Mouse (Mus musculus) right cerebral cortex, postnatal 36 days (tissue): Measurements from ENCODE around the gene Zfp593.
"Not testable (repeated sequence)": the region's sequence is repeated elsewhere in the genome, so short reads cannot be mapped to it uniquely, and the experiment has no call there.

ENCODE experiments used
- DNase-seq, 2 experiments: peaks; one replicate each; pipeline ENCODE4 v3.0.0; 2022; ENCODE audit warnings: low spot score in 2 of 2, mixed read lengths in 1 of 2

The Zfp593 gene

DNA sequence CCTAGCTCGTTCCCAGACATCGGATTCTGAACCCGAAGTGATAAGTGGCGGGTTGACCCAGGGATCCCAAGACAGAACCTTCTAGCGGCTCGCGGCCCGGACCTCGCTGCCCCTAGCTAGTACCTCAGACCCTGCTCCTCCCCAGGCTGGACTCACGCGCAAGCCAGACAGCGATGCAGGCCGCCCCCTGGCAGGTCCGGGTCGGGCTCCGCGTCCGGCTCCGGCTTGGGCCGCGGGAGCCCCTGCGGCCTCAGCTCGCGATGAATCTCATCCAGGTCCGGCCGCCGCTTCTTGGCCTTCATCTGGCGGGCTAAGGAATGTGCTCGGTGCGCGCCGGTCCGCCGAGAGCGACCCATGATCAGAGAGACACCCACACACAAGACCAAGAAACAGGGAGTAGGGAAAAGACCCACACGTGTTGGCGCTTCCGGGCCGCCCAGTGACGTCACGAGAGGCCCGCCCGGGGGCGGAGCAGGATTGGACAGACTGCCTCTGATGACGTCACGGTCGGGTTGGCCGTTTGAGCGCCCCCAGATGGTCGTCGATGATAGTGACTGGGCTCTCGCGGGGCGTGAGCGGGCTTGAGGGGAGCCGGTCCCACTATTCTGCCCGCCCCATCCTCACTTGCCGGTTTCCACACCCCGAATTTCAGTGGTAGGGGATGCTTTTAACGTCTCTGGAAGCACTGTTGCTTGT is at the start of gene Zfp593:
Zfp593 (minus strand) TSS at position 445 of the 696 bp plus-strand sequence.
- peak; percentile 94 for DNase-seq

- DNase-seq = no peak
These were observed 48.3 kb upstream of the Zfp593 start for GRCm38 (mm10) chr4:134293692-134294163.

GRCm38 (mm10) chr4:134293061-134293691 is 47.8 kb upstream of the Zfp593 start:
- DNase-seq = no peak

DNA sequence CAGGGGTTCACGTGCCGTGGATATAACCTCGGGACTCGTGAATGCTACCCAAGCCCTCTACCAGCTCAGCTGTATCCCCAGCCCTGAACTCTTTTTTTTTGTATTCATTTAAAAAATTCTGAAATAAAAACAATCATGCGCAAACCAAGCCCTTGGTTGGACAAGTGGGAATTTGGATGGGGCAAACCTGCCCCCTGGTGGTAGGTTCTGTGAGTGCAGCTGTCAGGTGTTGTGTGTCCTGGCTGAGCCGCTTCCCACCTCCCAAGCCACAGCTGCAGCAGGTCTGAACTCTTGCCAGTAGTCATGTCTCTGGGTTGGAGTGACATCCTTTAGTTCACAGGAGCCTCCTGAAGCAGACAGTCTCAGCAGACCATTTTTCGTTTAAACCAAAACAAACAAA is 46.7 kb upstream of the Zfp593 start:
- DNase-seq = peak in 1 of 2 experiments; percentile 39

GRCm38 (mm10) chr4:134288397-134289256 is 43.2 kb upstream of the Zfp593 start:
- no peak for DNase-seq

DNA sequence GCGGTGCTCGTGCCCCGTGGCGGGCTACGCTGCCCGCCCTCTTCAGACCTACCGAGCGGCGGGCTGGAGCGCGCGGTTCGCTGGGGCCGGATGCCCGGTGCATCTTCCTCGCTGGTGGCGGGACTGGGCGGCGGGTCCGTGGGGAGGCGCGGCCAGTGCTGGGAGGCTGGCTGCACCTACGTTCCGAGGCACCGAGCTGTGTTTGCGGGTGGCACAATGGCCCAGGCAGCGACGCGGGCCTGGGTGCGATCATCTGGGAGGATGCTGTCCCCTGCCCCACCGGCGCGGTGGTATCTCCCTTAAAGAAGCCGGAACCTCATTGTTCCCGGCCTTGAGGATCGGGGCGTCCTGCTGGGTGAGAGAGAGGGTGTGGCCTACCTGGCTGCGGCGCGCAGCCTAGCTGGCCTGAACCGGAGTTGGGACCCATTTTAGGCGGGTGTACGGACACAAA is 42.2 kb upstream of the Zfp593 start, which contains the start of gene Pdik1l:
Pdik1l (minus strand) TSS at position 321 of the 451 bp plus-strand sequence.
- peak; percentile 64 to 65 for DNase-seq

- peak; percentile 90 for DNase-seq
These were observed 41.8 kb upstream of the Zfp593 start for GRCm38 (mm10) chr4:134287168-134287564.

GRCm38 (mm10) chr4:134286226-134287167 is 41.1 kb upstream of the Zfp593 start:
- no peak for DNase-seq

GRCm38 (mm10) chr4:134284942-134285341 is 39.5 kb upstream of the Zfp593 start:
- no peak for DNase-seq

DNA sequence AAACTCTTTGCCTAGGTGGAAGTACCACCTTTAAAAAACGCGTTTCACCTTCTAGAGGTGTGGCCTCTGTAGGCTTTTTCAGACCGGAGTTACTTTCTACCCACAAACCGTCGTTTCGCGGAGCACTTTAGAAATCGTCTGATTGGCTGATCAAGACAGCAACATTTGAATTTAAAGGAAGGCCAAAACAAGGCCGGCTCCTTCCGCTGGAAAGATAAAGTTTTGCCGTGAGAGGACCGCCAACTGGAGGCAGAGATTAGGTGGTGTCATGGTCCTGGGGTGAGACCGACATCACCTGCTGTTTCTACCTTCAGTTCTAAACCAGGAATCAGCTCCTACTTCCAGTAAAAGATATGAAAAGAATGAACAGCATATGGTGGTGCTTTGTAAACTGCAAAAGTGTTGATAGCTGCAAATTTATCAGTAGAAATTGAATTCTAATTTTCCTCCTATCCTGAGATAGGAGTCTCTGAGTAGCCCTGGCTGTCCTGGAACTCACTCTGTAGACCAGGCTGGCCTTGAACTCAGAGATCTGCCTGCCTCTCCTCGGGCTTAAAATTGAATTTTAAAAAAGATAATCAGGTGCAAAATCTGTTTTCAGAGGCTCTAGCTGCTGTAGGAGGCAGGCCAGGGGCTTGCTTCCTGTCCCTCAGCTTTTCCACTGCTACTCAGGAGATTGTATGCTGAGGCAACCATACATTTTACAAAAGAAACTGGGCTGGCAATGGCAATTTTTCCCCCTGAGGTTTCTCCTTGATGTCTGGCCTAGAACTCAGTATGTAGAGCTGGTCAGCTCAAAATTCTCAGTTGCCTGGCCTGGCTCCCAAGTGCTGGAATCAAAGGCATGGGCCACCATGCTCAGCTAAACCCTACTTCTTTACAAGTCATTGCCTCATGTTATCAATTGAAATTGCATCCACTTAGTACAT is 28.3 kb upstream of the Zfp593 start:
- no peak for DNase-seq

DNA sequence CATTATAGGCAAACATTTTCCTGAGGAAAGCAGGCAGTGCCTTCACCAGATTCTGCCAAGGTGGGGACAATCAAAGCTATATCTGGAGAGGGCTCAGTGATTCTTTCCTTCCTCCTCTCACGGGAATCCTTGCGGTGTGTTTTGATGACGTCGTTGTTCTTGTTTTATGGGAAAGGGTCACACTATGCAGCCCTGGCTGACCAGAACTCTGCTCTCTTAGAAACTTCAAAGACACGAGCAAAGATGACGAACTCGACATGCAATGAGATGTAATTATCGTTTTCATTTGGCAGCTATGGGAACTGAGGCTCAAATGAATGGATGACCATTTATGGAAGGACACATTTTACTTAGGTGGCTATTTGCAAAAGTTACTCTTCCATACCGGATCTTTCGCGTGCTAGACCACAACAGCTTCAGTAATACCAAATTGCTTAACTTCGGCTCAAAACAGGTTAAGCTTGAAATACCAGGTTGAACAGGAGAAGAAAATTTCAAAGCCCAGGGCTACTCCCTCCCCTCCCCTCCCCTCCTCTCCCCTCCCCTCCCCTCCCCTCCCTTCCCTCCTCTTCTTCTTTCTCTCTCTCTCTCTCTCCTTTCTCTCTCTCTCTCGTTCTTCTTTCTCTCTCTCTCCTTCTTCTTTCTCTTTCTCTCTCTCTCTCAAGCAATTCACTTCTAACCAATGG is 27.5 kb upstream of the Zfp593 start:
- no peak for DNase-seq

DNA sequence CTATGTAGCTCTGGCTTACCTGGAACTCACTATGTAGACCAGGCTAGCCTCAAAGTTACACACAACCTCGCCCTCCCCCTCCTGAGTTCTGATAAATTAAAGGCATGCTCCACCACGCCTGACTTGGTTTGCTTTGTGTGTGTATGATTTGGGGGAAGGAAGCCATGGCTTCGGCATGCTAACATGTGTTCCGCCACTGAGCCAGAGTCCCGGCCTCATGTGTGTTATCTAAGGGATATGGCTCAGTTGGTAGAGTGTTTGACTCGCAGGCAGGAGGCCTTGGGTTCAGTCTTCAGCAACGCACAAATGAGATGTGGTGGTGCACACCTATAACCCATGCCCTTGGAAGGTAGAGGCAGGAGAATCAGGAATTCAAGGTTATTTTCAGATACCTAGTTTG is 26.6 kb upstream of the Zfp593 start:
- no peak for DNase-seq

- not testable (repeated sequence) for DNase-seq
These were observed 24.2 kb upstream of the Zfp593 start for GRCm38 (mm10) chr4:134269622-134270021.

DNA sequence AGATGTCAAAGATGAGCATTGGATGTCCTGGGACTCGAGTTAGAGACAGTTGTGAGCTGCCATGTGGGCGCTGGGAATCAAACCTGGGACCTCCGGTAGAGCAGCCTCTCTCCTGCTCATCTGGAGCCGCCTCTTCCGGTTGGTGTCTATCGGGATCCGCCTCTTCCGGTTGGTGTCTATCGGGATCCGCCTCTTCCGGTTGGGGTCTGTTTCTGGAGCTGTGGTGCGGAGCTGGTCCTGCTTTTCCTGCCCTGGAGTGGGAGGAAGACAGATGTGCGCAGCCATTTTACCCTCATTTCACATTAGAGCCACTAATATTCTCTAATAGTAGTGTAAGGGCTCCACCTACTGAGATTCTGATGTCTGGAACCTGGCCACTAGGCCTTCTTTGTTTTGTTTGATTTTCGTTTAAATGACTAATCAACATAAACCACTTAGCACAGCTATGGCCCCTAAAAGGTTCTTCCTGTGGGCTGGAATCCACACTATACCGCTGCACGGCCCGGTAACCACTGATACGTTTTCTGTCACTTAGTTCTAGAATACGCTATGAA is 22.8 kb upstream of the Zfp593 start:
- DNase-seq = no peak

- DNase-seq = no peak
These were observed 20.6 kb upstream of the Zfp593 start for GRCm38 (mm10) chr4:134265860-134266585.

- no peak for DNase-seq
These were observed 17.8 kb upstream of the Zfp593 start for GRCm38 (mm10) chr4:134263191-134263590.

DNA sequence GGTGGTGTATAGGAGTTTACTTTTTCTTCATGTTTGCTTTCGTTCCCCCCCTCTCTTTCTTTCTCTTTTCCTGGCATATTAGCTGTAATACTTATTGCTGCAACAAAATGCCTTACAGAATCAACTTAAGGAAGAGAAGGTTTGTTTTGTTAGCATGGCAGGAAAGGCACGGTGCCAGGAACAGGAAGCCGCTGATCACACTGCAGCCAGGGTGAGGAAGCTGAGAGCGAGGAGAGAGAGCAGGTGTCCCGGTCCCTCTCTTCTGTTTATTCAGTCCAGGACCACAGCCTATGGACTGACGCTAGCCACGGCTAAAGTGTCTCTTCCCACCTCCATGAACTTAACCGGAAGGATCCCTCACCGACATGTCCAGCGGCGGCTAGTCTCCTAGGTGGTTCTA is 13.0 kb upstream of the Zfp593 start:
- DNase-seq = no peak
